Mouse (Mus musculus) left cerebral cortex, postnatal 10 days (tissue): ENCODE measurements at regions not wholly inside any gene's neighbourhood (a gene's known extent, or its start where the extent isn't known, plus 50 kb on each side); places are given as distances from the start of the nearest gene placed in this dataset.

ENCODE experiments used
- DNase-seq, 2 experiments: peaks; one replicate each; pipeline ENCODE4 v3.0.0; 2021 to 2022; ENCODE audit warnings: low spot score in 2 of 2, mixed read lengths in 1 of 2; ENCODE audit errors: extremely low spot score in 1 of 2
- intact Hi-C: fragments of 180-260 bp; cut with DNase I; formaldehyde crosslinking; loops from one replicate; pipeline ENCODE4 v1.15.1; 2025

- intact Hi-C loops = no loop called here
- DNase-seq = no peak
Observed at GRCm38 (mm10) chr13:84638401-84638934, 416.4 kb downstream of the Tmem161b start.

DNA sequence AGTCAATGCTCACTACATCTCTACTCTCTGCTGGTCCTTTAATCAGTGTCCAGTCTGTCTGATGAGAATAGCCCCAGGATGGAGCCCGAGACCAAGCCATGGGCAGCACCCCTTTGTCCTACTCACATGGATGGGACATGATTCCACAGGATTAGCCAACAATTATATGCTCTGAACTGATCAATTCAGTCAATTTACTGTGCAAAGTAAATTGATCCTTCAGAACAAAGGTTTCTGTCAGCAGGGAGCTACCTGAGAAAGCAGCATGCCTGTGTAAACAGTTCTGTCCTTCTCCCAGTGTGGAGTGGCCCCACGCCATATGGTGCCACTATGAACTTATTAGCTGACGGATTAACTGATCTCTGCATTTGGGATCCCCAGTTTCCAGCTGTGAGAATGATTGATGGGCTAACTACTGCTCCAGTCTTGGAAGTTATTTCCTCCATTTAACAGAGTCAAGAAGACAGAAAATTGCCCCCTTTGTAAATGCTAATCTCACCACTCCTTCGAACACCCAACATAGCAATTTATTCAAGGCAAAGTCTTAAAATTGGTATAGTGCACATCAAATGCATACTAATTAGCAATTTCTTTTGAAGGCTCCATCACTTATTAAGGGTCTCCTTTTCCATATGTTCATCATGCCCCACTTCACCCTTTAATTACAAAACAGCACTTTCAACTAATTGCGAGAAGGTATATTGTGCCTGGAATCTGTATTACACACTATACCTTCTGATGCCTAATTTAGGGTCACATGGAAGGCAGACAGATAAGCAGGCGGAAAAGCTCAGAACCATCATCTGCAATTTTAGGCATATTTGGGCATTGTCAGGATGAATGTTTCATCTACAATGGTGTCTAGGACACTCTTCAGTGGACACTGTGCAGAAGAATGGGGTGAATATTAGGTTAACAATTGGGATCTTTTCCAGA lies 417.3 kb downstream of the Tmem161b start:
- intact Hi-C loops = no loop called here

DNA sequence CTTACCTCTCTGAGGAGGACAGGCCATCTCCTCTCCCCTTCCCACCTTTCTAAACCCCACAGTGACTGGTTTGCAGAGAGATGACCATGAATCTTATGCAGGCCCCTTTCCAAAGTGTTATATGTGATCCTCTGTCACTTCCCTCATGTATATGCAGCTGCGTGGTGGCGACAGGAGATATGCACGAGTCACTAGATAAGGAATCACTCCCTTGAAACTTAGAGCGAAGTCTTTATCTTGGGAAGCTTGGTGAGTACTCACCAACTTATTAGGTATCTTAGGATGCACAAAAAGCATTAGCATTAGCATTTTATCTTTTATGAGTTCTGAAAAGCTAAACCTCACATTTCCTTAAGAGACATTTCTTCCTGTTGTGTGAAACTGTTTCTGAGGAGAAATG lies 421.9 kb downstream of the Tmem161b start:
- no peak for DNase-seq
- intact Hi-C loops = no loop called here

More for the DNA sequence above, 417.3 kb downstream of the Tmem161b start:
- DNase-seq = no peak

GRCm38 (mm10) chr13:84646899-84647298 lies 424.8 kb downstream of the Tmem161b start:
- DNase-seq = no peak
- intact Hi-C loops = no loop called here

- intact Hi-C loops = no loop called here
- DNase-seq = no peak
Observed at GRCm38 (mm10) chr13:84648056-84648455, 426.0 kb downstream of the Tmem161b start.

GRCm38 (mm10) chr13:84663967-84664366 lies 441.9 kb downstream of the Tmem161b start:
- intact Hi-C loops = no loop called here
- no peak for DNase-seq

DNA sequence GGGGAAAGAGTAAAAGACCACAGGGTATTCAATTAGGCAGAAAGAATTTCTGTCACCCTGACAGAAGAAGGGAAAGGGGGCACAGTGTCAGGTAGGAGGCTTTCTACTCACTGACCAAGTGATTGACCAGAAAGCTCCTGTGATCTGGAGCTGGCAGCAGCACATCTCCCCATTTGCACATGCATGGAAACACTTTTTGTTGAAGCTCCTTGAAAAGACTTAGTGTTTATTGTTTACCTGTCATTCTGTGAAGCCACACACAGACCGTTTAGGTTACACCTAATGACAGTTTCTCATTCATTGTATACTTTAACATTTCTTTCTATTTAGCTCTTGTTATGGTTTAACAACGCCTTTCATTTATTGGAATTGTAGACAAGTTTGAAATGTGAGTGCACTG lies 458.9 kb downstream of the Tmem161b start:
- intact Hi-C loops = no loop called here
- no peak for DNase-seq

GRCm38 (mm10) chr13:84685930-84686329 lies 463.8 kb downstream of the Tmem161b start:
- no peak for DNase-seq
- intact Hi-C loops = no loop called here

GRCm38 (mm10) chr13:84693462-84693861 lies 471.4 kb downstream of the Tmem161b start:
- intact Hi-C loops = no loop called here
- no peak for DNase-seq

GRCm38 (mm10) chr13:84698472-84699080 lies 476.5 kb downstream of the Tmem161b start:
- intact Hi-C loops = no loop called here
- no peak for DNase-seq

DNA sequence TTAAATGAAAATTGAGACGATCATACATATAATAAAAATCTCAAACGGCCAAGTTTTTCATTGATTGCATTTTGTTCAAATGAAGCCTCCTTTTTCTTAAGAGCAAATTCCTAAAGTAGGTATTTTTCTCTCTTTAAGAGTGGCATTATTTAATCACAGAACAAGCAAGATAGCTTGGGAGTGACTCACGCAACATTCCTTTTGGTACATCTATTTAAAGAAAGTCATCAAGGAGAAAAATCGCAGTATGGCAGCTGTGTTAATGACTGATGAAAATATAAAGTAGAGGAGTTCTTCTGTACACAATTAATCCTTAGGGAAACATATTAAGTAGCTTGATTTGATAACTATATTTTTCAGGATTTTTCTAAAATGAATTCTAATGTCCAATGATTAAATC lies 448.0 kb upstream of the Ccnh start:
- intact Hi-C loops = no loop called here
- no peak for DNase-seq

DNA sequence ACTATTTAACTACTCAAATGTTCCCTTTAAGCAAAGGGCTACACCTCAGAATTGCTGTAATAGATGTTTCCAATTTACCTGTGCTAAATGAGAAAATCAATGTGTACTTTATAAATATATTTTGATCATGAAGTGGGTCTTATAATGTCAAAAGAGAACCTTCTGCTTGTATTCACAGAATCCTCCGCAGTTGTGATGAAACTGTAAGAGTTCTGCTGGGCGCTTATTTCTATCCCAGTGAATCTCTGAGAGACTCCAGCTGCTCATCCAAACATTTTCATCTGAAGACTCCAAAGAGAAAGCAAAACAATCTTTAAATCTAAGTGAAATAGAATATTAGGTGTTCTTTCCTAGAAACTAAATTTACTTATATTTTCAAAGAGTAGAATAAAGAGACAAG lies 440.9 kb upstream of the Ccnh start:
- intact Hi-C loops = no loop called here
- DNase-seq = no peak

DNA sequence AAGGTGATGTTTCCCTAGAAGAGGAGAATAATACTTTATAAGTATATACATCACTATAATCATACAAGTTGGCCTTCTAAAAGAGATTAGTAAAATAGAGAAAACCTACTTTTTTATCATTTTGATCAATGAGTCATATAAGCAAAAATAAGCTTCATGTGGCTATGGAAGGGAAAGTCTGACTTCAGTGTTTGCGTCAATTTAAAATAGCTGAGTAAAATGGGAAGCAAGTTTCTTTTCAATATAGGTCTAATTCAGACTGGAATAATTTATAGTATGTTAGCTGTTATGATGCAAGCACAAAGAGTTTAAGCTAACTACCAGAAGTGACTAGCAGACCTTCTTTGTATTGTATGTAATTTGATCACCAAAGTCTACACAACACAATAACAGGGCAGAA lies 440.0 kb upstream of the Ccnh start:
- intact Hi-C loops = no loop called here
- no peak for DNase-seq

DNA sequence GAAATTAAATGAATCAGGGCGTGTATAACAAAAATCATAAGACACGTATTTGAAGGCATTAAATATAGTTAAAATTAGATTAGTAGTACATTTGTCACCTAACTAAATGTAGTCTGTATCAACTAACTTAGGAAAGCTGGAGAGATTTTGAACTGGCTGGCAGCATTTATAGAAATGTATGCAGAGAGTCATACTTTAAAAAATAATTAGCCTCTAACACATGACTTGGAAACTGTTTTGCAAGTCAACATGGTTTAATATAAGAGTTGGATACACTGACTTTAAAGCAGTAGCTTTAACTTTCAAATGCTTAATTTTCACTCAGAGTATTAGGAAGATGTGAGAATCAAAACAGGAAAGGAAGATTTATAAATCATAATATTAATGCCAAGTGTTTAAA lies 439.1 kb upstream of the Ccnh start:
- intact Hi-C loops = loop anchor here (10.0 kb wide), 2 partner anchors 525 to 875 kb away; partner anchors contain the start of gene Tmem161b
- DNase-seq = no peak

GRCm38 (mm10) chr13:84751576-84752490 lies 437.4 kb upstream of the Ccnh start:
- intact Hi-C loops = loop anchor here (10.0 kb wide), 2 partner anchors 527 to 877 kb away; partner anchors contain the start of gene Tmem161b
- DNase-seq = no peak

DNA sequence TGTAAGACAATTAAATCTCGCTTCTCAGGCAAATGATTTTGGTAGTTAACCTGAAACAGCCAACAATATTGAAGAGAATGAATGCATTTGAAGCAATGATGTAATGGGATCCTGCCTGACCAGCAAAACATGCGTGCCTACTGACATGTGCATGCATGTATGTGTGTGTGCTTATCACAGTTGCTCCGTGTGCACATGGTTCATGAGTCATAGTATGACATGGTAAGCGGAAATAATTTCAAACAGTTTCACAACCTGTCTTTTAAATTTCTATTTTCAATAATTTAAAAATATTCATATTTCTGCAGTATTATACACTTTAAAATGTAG lies 436.8 kb upstream of the Ccnh start:
- no peak for DNase-seq
- intact Hi-C loops = loop anchor here (10.0 kb wide), 2 partner anchors 528 to 878 kb away; partner anchors contain the start of gene Tmem161b

DNA sequence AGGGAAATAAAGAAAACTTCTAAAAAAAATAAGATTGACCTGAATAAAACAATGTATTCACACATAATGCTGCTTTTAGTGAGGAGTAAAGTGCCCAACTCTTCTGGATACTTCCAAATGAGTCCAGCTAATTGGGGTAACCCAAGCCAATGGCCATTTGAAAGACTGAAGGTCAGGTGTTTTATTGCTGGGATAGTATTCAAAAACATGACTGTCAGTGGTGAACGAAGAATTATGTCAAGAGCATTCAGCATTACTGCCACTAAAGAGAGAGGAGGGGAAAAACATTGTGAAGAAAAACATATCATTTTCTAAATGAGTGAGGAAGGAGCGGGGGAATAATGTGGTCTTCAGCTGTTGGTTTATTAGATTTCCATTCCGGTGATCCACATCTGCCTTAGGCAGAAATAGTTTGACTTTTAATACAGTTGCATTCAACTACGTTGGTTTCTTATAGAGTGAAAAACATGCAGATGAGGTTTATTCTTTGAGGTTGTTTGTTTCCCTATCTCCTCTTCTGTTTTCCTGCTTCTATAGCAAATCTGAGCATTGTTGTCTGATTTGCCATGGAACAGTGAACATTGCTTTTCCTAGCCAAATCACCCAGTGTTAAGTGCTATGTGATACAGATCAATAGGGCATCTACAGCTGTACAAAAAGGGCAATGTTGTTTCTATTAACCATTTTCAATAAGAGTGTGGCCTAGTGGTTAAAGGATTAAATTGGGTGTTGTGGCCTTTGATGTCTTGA lies 435.3 kb upstream of the Ccnh start:
- intact Hi-C loops = loop anchor here (10.0 kb wide), 2 partner anchors 529 to 879 kb away; partner anchors contain the start of gene Tmem161b
- DNase-seq = no peak
